Mouse (Mus musculus) layer of hippocampus, adult 8-10 months (tissue): ENCODE results near the gene Acaca. TPM values are rescaled to one million over a fixed set of nuclear protein-coding genes. Genes with fewer than 3 reads are reported as not detected.

Source experiments
- DNase-seq, 2 experiments: peaks; one replicate each; pipeline ENCODE4 v3.0.0; 2022; ENCODE audit warnings: low spot score in 2 of 2
- total RNA-seq, 4 experiments: library from RNA; stranded (reverse); gene quantifications; 2 replicates each; pipeline ENCODE4 v1.2.4; 2022

Gene Acaca
- total RNA-seq, 4 experiments from 2014 or later: 80.6 to 87.2 (median 84.2) TPM

DNA sequence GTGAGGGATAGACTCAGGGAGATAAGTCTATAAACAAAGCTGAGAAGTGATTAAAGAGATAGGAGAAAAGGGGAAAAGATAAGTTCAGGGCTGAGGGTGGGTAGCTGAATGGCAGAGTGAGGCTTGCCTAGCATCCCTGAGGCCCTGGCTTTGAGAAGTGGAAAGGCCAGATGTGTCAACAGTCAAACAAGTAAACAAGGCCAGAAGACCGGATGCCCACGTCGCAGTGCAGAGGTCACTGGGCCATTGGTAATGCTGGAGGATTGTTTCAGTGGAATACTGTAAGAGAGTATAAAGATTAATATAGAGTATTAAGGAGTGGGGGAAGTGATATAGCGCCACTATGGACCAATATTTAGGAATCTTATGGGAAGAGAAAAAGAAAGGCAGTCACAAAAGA is 89.5 kb downstream of the Acaca start:
- DNase-seq: no peak

GRCm38 (mm10) chr11:84243562-84243961 is 114.1 kb downstream of the Acaca start:
- DNase-seq: peak; percentile 17 to 44

DNA sequence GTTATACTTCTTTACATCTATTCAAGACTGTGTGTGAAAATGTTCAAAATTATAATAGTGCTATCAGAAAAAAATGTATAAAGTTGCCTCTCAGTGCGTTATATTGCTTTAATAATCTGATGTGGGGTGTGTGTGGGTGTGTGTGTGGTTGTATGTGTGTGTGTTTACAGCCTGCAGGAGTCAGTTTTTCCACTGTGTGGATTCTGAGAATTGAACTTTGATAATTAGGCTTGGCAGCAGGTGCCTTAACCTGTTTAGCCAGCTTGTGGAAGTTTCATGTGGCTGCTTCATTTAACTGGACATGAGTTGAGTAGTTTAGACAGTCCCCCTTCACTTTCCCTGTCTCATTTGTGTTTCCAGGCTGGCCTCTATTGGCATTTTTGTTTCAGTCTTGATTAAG is 117.9 kb downstream of the Acaca start:
- DNase-seq: no peak

- no peak for DNase-seq
Observed at GRCm38 (mm10) chr11:84251170-84251569, 121.7 kb downstream of the Acaca start.

DNA sequence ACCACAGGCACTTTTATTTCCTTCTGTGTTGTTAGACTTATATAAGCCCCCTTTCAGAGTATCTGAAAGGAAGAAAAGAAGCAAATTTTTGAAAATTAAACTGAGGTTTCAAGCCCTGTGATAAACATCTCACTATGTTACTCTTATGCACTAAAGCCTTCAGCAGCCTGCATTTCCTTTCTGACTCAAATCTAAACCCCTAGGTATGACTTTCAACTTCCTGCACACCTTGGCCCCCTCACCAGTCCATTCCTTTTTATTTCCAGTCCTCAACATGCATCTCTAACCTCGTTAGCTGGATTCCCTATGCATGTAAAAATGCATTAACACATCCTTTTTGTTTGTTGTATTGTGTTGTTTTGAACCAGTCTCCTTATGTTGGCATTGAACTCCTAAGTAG is 123.0 kb downstream of the Acaca start:
- DNase-seq: no peak

DNA sequence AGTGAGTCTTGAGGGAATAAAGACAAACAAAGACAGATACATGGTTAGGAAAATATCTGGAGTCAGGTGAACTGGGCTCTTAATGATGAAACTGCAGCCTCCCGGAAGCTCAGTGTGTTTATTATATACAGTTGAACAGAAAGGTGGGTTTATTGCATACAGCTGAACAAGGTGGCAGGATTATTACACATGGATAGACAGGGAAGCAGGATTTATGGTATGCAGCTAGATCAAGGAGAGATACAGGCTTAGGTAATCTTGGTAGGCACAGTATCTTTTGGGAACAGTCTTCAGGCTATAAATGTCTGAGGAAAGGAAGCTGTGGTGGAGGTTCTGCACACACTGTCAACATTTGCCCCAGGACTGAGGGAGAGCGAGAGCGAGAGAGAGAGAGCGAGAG is 126.4 kb downstream of the Acaca start:
- no peak for DNase-seq

DNA sequence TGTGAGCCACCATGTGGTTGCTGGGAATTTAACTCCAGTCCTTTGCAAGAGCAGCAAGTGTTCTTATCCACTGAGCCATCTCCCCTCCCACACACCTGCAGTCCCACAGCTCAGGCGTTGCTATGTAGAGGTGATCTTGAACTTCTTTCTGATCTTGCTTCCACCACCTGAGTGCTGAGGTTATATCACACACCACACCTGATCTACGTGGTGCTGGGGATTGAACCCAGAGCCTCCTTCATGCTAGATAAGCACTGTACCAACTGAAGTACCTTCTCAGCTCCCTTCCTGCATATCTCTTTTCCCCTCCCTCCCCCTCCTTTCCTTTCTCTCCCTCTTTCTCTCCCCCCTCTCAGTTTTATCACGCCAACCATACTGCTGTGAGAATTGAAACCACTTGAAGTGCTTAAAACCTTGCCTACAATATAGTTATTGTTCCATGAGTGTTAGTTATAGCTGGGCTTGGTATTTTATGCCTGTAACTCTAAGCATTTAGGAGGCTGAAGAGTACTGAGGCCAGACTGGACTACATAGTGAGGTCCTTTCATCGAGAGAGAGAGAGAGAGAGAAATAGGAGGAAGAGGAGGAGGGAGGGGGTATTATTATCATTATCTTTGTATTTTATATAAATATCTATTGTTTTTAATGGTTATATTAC is 128.7 kb downstream of the Acaca start:
- DNase-seq: no peak

DNA sequence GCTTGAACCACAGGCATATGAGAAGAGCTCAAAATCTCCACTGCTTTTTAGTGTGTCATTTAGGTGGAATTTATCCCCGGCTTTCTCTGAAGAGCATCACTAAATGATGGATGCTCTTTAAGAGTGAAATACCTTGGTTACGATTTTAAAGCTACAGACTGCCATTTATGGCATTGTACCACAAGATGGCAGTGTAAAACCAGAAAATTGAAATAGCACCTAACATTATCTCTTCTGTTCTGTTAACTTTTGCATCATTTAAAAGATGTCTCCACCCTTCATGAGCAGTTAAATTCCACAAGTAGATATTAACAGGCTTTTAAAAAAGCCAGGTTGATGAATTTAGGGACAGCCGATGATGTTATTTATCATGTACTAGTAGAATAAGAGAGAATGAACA is 135.0 kb downstream of the Acaca start:
- no peak for DNase-seq

- no peak for DNase-seq
Observed at GRCm38 (mm10) chr11:84268068-84268467, 138.6 kb downstream of the Acaca start.

- no peak for DNase-seq
Observed at GRCm38 (mm10) chr11:84270511-84270910, 141.0 kb downstream of the Acaca start.

DNA sequence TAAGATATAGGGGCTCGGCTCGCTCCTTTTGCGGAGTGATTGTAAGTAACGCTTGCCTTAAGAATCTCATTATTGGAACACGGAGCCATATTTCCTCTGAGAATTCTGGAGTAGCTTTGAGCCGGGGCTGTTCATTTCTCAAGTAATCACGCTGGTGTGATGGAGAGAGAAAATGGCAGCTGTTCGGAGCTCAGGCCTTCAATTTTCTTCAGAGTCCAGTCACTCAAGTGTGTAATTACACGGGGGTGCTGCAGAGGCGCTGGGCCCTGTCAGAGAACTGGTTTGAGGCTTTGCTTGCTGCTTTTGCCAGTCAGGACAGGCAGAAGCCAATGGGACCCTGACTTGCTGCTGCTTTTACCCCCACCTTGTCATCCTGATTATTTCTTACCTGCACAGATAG is 142.5 kb downstream of the Acaca start:
- no peak for DNase-seq

- no peak for DNase-seq
Observed at GRCm38 (mm10) chr11:84272574-84272973, 143.1 kb downstream of the Acaca start.

DNA sequence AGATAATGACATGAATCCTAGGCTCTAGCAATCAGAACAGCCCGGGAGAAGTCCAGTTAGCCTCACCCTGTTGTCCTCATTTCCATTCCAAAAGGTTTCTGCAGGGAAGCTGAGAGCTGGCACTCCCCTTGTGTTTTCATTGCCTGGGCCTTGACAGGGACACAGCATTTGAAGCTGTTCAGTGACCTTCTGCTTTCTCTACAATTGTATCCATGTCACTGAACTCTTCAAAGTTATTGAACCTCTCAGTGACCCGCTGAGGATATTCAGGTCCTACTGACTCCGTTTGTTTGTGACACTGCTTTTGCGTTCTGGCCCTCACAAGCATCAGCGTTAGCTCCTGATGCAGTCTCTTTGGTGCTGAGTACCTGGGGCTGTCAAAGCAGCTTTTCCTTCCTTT is 147.5 kb downstream of the Acaca start:
- no peak for DNase-seq

- DNase-seq: no peak
Observed at GRCm38 (mm10) chr11:84281280-84281679, 151.8 kb downstream of the Acaca start.

DNA sequence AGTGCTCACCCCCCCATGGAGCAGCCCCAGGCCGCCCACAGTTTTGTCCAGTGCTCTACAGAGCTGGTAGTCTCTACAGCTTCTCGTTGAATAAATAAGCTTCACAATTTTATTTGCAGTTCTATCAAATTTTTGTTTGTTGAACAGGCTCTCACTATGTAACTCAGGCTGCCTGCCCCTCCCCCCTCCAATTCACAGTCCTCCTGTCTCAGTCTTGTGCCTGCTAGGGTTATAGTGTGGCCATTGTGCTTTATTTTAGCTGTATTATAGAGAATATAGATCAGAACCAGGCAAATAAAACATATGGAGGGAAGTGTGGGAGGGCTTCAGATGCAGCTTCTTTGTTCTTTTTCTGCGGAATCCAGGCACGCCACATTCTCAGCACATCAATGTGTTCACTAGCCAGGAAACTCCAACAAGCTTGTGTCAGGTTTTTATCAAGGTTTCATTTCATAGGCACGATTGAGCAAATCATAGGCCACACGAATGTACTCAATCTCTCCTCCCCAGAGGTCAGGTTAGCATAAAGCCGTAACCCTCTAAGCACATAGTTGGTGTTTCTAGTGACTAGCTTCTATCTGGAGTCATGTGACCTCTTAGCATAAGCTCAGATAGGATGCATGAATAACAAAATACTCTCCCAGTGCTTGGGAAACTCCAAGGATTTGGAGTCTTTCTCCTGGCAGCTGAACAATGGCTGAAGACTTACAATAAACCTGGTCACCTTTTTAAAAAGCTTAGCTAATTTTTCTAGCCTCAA is 153.7 kb downstream of the Acaca start:
- no peak for DNase-seq

DNA sequence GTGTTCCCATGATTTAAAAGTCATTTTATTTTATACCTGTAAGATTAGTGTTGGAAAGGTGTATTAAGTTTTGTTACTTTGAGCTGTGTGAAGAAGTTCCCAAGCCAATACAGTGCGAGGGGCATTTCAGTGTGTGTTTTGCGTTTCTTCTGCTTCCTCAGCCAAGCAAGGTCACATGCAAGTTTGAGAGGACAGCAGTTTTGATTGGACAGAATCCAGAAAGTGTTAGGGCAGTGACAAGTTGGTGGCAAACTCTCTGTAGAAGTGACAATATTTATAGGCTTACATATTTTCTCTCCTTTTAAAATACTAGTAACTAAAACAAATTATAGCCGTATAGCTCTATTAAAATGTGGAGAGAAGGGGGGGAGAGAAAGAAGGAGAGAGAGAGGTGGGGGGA is 161.3 kb downstream of the Acaca start:
- DNase-seq: no peak

DNA sequence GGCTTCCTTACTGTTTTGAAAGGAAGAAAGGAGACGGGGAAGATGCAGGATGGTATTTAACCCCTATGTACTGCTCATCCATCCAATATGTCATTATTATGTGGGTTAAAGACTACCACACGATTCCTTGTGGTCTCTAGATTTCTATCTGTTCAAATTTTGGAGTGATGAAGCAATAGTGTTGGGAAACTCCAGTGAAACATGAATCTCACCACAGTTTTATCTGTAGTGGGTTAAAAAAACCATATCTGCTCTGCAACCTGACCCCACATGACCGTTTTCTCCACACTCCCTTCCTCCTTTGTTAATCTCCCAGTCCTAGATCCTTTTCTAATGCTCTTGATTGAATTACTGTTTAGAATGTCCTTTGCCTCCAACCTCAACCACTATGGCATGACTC is 163.1 kb downstream of the Acaca start:
- DNase-seq: no peak

DNA sequence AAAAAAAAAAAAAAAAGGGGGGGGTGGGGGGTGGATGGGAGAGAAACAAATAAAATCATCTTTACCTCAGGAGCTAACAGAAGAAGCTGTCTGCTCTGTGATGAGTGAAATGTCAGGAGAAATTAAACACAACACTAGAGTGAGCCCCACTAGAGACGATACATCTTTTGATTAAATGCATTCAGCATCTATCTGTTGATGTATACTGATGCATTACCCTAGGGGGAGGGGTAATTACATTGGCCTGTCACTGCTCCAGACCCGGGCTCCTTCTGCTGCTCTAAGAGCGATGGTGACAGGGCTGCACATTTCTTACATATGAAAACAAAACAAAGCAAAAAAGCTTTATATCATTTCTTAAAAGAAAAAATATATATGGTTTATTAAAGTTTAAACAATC is 163.8 kb downstream of the Acaca start:
- DNase-seq: no peak

- no peak for DNase-seq
Observed at GRCm38 (mm10) chr11:84296337-84296736, 166.9 kb downstream of the Acaca start.

- DNase-seq: no peak
Observed at GRCm38 (mm10) chr11:84305474-84305873, 176.0 kb downstream of the Acaca start.

DNA sequence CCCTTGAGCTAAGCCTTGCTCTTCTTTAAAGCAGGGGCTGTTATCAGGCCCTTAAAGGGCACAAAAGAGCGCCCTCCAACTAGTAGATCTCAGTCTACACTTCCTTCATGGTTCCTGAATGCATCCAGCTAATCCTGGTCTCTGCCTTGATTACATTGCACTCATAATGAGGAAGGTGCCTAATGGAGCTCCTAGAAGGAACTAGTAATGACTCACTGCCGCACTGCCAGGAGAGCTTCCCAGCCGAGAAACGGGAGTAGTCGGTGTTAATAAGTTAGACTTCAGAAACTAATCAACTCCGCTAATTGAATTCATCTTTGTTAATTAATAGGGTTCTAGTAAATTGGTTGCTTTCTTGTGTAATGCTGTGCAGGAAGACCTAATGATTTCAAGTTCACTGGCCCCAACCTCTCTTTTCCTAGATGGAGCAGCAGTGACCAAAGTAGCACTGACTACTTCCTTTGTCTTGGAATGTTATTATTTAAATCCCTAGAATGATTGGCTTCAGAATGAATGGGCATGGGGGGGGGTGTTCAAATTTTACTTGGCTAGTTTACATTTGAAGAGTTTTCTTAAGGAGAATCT is 176.8 kb downstream of the Acaca start:
- no peak for DNase-seq

- DNase-seq: no peak
Observed at GRCm38 (mm10) chr11:84324032-84324752, 194.7 kb downstream of the Acaca start.
